Mouse (Mus musculus) lung, embryonic 15.5 days (tissue): ENCODE data around the gene Serhl. TPM values are rescaled to one million over a fixed set of nuclear protein-coding genes. Genes with fewer than 3 reads are reported as not detected.

ENCODE experiments used
- ATAC-seq: fragments of 200-750 bp; cut with Nextera tagmentation; 2 replicates; pipeline ENCODE4 v1.8.0; 2017; ENCODE audit warnings: moderate number of reproducible peaks, borderline replicate concordance; ENCODE audit not compliant: low FRiP score, low TSS enrichment; ENCODE audit errors: extremely low read depth
- H3K27ac ChIP-seq: fragments of 300-500 bp; sonication (generic); 2 replicates; pipeline ENCODE4 v1.5.1; 2015; ENCODE audit warnings: moderate library complexity, mild to moderate bottlenecking, inconsistent platforms
- H3K27me3 ChIP-seq: fragments of 300-500 bp; sonication (generic); 2 replicates; pipeline ENCODE4 v1.6.1; 2015; ENCODE audit warnings: inconsistent platforms
- H3K36me3 ChIP-seq: fragments of 300-500 bp; sonication (generic); 2 replicates; pipeline ENCODE4 v1.6.1; 2015; ENCODE audit warnings: inconsistent platforms
- H3K4me1 ChIP-seq: fragments of 300-500 bp; sonication (generic); 2 replicates; pipeline ENCODE4 v1.6.1; 2015; ENCODE audit warnings: inconsistent platforms
- H3K4me2 ChIP-seq: fragments of 300-500 bp; sonication (generic); 2 replicates; pipeline ENCODE4 v1.6.1; 2015; ENCODE audit warnings: inconsistent platforms, mild to moderate bottlenecking, moderate library complexity
- H3K4me3 ChIP-seq: fragments of 300-500 bp; sonication (generic); 2 replicates; pipeline ENCODE4 v1.5.1; 2015; ENCODE audit warnings: mild to moderate bottlenecking, inconsistent platforms
- H3K9ac ChIP-seq: fragments of 300-500 bp; sonication (generic); 2 replicates; pipeline ENCODE4 v1.6.1; 2015; ENCODE audit warnings: inconsistent platforms
- H3K9me3 ChIP-seq: fragments of 300-500 bp; sonication (generic); 2 replicates; pipeline ENCODE4 v1.6.1; 2016; ENCODE audit warnings: inconsistent platforms
- WGBS: fragments of 180-500 bp; shearing (Covaris S2); methylation state at CpG from one replicate; pipeline ENCODE4 v1.1.7; 2015; 5-methylcytosine and 5-hydroxymethylcytosine counted together
- polyA plus RNA-seq: library from polyadenylated mRNA; unstranded; fragments of >200 nt; fragmentation: Nextera tagmentation; extraction: Ambion mirVana; gene quantifications from 2 replicates; pipeline ENCODE4 v1.2.1, GENCODE M21; 2015

Gene Serhl
- polyA plus RNA-seq, 1 experiment from 2014 or later, result 61.9 TPM

- H3K9ac ChIP-seq, result no peak overlapping the region
- H3K27ac ChIP-seq, result 0 out of 2 replicates have a peak overlapping the region, but pooled peaks have one; percentile 37
- peaks cover 48% of the 10 kb centered on the region for H3K36me3 ChIP-seq
- WGBS, result 69% methylated on average over 11 of the region's 11 CpGs
- H3K4me1 ChIP-seq, result no peaks in the 10 kb centered on the region
- no peak overlapping the region for H3K4me3 ChIP-seq
- H3K4me2 ChIP-seq, result no peak overlapping the region
- H3K27me3 ChIP-seq, result no peaks in the 10 kb centered on the region
- no peaks in the 10 kb centered on the region for H3K9me3 ChIP-seq
- ATAC-seq, result no peak
These were observed 67.8 kb downstream of the Serhl start for GRCm38 (mm10) chr15:83156929-83157666.

GRCm38 (mm10) chr15:83157667-83158064 lies 68.4 kb downstream of the Serhl start:
- Histone ChIP-seq H3K36me3 (peaks cover 49% of the 10 kb centered on the region), H3K27ac (0 out of 2 replicates have a peak overlapping the region, but pooled peaks have one; percentile 37), H3K4me3 (no peak overlapping the region), H3K9me3 (no peaks in the 10 kb centered on the region), H3K4me1 (no peaks in the 10 kb centered on the region), H3K27me3 (no peaks in the 10 kb centered on the region), H3K4me2 (no peak overlapping the region), H3K9ac (no peak overlapping the region)
- ATAC-seq, result no peak
- WGBS, result 93% methylated on average over 6 of the region's 6 CpGs

- H3K4me1 ChIP-seq, result no peaks in the 10 kb centered on the region
- H3K4me3 ChIP-seq, result no peak overlapping the region
- no peak for ATAC-seq
- H3K36me3 ChIP-seq, result peaks cover 50% of the 10 kb centered on the region
- no peak overlapping the region for H3K9ac ChIP-seq
- H3K27ac ChIP-seq, result no peak overlapping the region
- WGBS, result 91% methylated on average over 7 of the region's 7 CpGs
- no peaks in the 10 kb centered on the region for H3K9me3 ChIP-seq
- no peaks in the 10 kb centered on the region for H3K27me3 ChIP-seq
- no peak overlapping the region for H3K4me2 ChIP-seq
These were observed 69.4 kb downstream of the Serhl start for GRCm38 (mm10) chr15:83158587-83159160.

- no peak overlapping the region for H3K4me2 ChIP-seq
- H3K36me3 ChIP-seq, result peaks cover 44% of the 10 kb centered on the region
- no peak overlapping the region for H3K4me3 ChIP-seq
- H3K27ac ChIP-seq, result no peak overlapping the region
- no peak for ATAC-seq
- 0 out of 2 replicates have a peak, but pooled peaks cover 1% of the 10 kb centered on the region for H3K4me1 ChIP-seq
- no peaks in the 10 kb centered on the region for H3K27me3 ChIP-seq
- 90% methylated on average over 9 of the region's 9 CpGs for WGBS
- no peak overlapping the region for H3K9ac ChIP-seq
- H3K9me3 ChIP-seq, result no peaks in the 10 kb centered on the region
These were observed 70.5 kb downstream of the Serhl start for GRCm38 (mm10) chr15:83159823-83160222.

GRCm38 (mm10) chr15:83160561-83160960 lies 71.3 kb downstream of the Serhl start:
- Histone ChIP-seq H3K9ac (no peak overlapping the region), H3K27me3 (no peaks in the 10 kb centered on the region), H3K9me3 (no peaks in the 10 kb centered on the region), H3K4me2 (no peak overlapping the region), H3K27ac (no peak overlapping the region), H3K36me3 (peaks cover 44% of the 10 kb centered on the region), H3K4me1 (peaks cover 7% of the 10 kb centered on the region), H3K4me3 (no peak overlapping the region)
- ATAC-seq, result no peak
- 94% methylated on average over 4 of the region's 4 CpGs for WGBS

GRCm38 (mm10) chr15:83161062-83161748 lies 71.9 kb downstream of the Serhl start:
- no peak overlapping the region for H3K9ac ChIP-seq
- no peaks in the 10 kb centered on the region for H3K27me3 ChIP-seq
- no peak for ATAC-seq
- WGBS, result 63% methylated on average over 10 of the region's 10 CpGs
- peaks cover 13% of the 10 kb centered on the region for H3K4me1 ChIP-seq
- H3K4me2 ChIP-seq, result no peak overlapping the region
- no peak overlapping the region for H3K4me3 ChIP-seq
- H3K9me3 ChIP-seq, result no peaks in the 10 kb centered on the region
- H3K36me3 ChIP-seq, result peaks cover 44% of the 10 kb centered on the region
- no peak overlapping the region for H3K27ac ChIP-seq

GRCm38 (mm10) chr15:83162001-83162400 lies 72.7 kb downstream of the Serhl start:
- Histone ChIP-seq H3K27me3 (no peaks in the 10 kb centered on the region), H3K4me1 (peaks cover 20% of the 10 kb centered on the region), H3K9ac (no peak overlapping the region), H3K9me3 (no peaks in the 10 kb centered on the region), H3K4me2 (no peak overlapping the region), H3K4me3 (no peak overlapping the region), H3K27ac (no peak overlapping the region), H3K36me3 (peaks cover 41% of the 10 kb centered on the region)
- WGBS, result 98% methylated on average over 4 of the region's 4 CpGs
- no peak for ATAC-seq

GRCm38 (mm10) chr15:83162818-83163485 lies 73.6 kb downstream of the Serhl start:
- Histone ChIP-seq H3K9ac (no peak overlapping the region), H3K4me3 (no peak overlapping the region), H3K36me3 (peaks cover 33% of the 10 kb centered on the region), H3K27ac (no peak overlapping the region), H3K4me1 (peaks cover 29% of the 10 kb centered on the region), H3K27me3 (no peaks in the 10 kb centered on the region), H3K4me2 (no peak overlapping the region), H3K9me3 (no peaks in the 10 kb centered on the region)
- ATAC-seq, result no peak
- 81% methylated on average over 11 of the region's 11 CpGs for WGBS

GRCm38 (mm10) chr15:83164971-83165471 lies 75.7 kb downstream of the Serhl start:
- 53% methylated on average over 5 of the region's 5 CpGs for WGBS
- H3K4me3 ChIP-seq, result no peak overlapping the region

GRCm38 (mm10) chr15:83165526-83166315 lies 76.4 kb downstream of the Serhl start:
- peaks cover 53% of the 10 kb centered on the region for H3K4me1 ChIP-seq
- no peak overlapping the region for H3K9ac ChIP-seq
- WGBS, result 74% methylated on average over 13 of the region's 13 CpGs
- H3K9me3 ChIP-seq, result no peaks in the 10 kb centered on the region
- H3K36me3 ChIP-seq, result peaks cover 15% of the 10 kb centered on the region
- no peak overlapping the region for H3K4me2 ChIP-seq
- no peak for ATAC-seq
- no peaks in the 10 kb centered on the region for H3K27me3 ChIP-seq
- H3K4me3 ChIP-seq, result no peak overlapping the region
- H3K27ac ChIP-seq, result peak overlapping the region; percentile 54; the same call in 1 of the 2 replicates

More at GRCm38 (mm10) chr15:83164971-83165471, 75.7 kb downstream of the Serhl start:
- Histone ChIP-seq H3K9me3 (no peaks in the 10 kb centered on the region), H3K27me3 (no peaks in the 10 kb centered on the region), H3K27ac (peak overlapping the region; percentile 54), H3K4me2 (no peak overlapping the region), H3K4me1 (peaks cover 46% of the 10 kb centered on the region), H3K36me3 (peaks cover 22% of the 10 kb centered on the region), H3K9ac (no peak overlapping the region)
- ATAC-seq, result peak; percentile 53
